Mouse (Mus musculus) c-Kit-negative CD71-positive TER-119-positive erythroid progenitor cells, embryonic 14.5 days (primary cell): ENCODE measurements around the gene Blm.

Experiments used
- DNase-seq: peaks from one replicate; pipeline ENCODE4 v3.0.0-alpha.2; 2013; ENCODE audit warnings: low read depth, low spot score

Blm gene

GRCm38 (mm10) chr7:80535009-80535744 lies at the start of gene Blm:
Gene Blm (minus strand): TSS chr7:80535119.
- peak; percentile 96 for DNase-seq

DNA sequence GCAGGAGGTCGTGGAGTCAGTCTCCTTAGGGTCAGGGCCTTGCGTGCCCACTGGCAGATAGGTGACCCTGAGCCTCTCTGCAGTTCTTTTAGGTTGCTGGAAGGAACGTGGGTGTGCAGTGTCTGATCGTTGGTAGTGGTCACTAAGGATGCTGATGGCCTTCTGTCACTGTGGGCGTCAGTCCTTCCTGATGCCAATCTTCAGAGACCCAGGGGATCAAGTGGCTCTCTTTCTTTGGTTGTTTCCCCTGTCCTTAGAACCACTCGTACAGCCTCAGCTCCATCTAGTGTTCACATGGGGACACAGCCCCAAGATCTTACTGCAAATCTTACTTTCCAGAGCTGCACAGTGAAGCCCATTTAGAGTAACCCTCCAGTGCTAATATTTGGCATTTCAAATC lies 49.1 kb upstream of the Blm start:
- peak; percentile 13 for DNase-seq

- DNase-seq: no peak
Observed at GRCm38 (mm10) chr7:80582821-80583451, 48.0 kb upstream of the Blm start.

DNA sequence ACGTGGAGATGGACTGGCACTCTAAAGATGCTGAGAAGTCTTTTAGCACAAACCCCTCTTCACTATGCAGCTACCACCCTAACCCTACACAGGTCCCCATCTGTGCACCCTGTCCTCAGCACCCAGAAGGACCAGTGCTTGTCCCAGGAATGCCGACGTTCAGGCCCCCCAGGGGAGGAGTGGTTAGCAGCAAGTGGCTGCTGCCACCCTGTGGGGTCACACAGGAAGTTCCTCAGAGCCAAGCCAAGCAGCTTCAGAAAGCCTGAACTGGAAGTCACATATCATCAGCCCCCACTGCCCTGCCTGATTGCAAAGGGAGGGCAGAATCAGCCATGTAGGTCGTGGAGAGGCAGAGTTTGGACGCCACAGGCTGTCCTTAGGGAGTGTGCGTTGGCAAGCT lies 45.4 kb upstream of the Blm start:
- no peak for DNase-seq

GRCm38 (mm10) chr7:80577417-80577980 lies 42.6 kb upstream of the Blm start:
- DNase-seq: no peak

- no peak for DNase-seq
Observed at GRCm38 (mm10) chr7:80576626-80577025, 41.7 kb upstream of the Blm start.

DNA sequence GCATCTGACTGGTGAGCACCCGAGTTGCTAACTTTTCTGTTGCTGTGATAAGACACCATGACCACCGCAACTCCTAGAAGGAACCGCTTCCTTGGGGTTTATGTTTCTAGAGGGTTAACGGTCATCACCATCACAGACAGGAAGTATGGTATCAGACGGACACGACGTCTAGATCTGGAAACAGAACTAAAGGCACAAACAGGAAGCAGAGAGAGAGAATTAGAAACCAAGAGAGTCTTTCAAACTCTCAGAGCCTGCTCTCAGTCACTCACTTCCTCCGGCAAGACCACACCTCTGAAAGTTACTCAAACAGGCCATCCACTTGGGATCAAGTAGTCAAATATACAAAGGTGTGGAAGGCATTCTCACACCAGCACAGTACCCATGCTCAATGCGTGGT lies 40.8 kb upstream of the Blm start:
- DNase-seq: no peak

DNA sequence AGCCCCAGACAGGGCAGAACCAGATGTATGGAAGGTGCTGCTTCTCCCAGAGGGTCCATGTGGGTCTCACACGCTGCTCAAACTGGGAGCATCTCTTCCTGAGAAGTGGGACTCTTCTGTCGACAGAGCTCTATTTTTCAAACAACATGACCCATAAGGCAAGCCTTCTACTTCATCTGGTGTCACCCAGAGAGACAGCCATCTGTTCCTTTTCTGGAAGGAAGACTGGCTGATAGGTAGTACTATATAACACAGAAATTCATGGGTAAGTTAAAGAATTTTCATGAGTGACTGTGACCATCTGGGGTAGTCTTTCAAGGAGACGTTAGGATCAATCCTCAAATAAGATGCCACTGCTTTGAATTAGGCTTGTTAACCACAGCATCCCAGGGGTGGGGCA lies 38.2 kb upstream of the Blm start:
- no peak for DNase-seq

DNA sequence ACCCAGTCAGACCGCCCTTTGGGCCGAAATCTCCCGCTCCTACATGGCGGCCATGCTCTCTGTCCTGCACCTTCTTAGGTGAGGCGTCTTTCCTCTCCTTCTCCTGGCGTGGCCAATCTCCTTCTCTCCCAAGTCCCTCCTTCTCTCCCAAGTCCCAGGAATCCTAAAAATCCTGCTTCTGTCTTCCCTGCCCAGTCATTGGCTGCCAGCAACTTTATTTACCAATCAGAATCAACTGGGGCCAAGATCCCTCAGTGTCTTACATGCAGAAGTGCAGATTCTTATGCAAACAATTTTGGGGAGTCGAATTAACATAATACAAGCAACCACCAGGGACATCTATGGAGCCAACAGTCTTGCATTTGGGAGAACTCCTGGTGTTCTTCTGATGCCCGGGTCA lies 33.1 kb upstream of the Blm start:
- DNase-seq: no peak

DNA sequence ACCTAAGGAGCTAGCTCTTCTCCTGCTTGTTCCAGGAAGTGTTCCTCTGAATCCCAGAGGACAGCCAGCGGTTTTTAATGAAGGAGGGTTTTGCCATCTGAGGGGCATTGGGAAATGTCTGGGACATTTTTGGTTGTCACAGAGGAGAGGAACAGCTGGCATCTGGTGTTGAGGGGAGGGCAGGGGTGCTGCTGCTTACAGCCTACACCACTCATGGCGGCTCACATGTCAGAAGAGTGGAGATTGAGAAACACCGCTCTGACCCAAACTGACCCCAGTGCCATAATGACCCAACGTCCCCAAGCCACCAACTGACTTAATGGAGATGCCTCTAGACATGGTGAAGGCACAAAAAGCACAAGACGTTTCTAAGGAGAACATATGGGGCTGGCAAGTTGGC lies 27.0 kb upstream of the Blm start:
- no peak for DNase-seq

GRCm38 (mm10) chr7:80561271-80561670 lies 26.4 kb upstream of the Blm start:
- DNase-seq: no peak

DNA sequence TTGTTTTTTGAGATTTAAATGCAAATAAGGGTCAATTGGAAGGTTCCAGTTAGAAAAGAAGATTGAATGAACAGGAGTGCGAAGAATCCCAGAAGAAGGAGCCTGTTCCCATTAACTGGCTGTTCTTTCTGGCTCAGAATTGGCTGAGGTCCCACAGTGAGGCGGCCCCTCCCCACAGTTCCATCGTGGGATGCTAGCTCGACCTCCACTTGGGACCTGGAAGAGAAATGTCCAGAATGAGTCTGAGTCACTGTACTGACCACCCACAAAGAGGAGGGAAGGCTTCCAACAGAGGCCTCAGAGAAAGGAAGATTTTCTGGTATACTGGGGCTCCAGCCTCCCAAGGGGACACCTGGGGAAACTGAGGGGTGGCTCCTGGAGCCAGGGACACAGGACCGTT lies 23.7 kb upstream of the Blm start:
- DNase-seq: no peak

DNA sequence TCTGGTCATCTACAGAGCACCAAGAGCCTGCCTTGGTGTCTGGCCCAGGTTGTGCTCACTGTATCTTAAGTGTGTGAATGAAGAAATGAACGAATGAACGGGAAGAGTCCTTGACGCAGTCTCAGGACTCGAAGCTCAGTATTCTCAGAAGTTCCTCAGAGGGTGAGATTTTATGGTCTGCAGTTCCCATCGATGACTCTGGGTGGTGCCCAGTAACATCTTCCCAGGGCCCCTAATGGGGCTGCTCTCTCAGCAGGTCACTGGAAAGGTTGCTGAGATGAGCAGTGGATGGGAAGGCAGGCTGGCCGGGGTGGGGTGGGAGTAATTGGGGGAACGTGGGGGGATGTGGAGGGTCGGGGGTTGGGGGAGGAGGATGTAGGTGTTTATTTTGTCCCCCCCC lies 23.2 kb upstream of the Blm start:
- no peak for DNase-seq

DNA sequence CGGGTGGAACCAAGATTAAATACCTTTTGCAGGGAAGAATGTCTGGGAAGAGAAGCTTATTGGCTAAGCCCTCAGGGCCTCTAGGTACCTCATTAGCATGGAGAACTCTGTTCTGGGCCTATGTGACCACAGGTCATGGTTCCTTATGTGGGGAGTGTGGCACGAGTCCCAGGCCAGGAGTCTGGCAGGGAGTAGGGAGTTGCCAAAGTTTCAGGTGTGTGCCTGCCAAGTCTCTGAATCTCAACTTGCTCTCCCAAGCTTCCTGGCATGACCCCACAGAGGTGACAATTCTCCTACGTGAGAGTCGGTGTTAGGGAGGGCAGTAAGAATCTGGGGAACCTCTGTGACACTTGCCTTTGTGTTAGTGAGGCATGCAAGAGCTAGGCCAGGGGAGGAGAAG lies 22.2 kb upstream of the Blm start:
- DNase-seq: no peak

GRCm38 (mm10) chr7:80556166-80556565 lies 21.2 kb upstream of the Blm start:
- DNase-seq: no peak

GRCm38 (mm10) chr7:80555146-80555545 lies 20.2 kb upstream of the Blm start:
- DNase-seq: no peak

- DNase-seq: no peak
Observed at GRCm38 (mm10) chr7:80554180-80555021, 19.5 kb upstream of the Blm start.

DNA sequence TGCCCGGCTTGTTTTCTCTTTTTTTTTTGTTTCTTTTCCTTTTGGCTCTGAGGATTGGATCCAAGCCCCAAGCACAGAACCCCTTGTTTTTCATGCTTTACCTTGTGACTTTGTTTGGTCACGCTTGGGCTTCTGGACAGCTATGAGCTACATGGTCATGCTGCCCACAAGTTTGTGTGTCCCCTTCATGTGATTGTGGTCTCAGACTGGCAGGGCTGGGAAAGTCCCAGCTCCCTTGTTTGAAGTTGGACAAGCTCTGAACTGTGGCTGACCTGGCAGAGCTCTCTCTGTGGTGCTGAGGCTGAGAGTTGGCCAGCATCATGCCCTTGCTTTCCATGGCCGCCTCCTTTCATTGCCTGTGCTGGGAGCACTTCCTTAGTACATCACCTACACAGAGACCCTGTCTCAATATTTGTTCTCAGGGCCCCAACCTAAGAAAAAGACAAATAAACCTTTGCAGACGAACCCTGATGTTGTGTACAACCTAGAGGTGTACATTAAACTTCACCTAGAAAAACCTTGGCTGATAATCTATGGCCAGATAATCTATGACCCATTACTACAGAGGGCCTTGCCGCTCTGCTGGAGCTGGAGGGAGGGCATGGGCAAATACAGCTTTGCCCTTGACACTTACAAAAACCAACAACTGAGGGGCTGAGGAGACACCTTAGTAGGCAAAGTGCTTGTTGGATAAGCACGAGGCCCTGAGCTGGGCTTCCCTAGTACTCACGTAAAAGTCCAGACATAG lies 13.8 kb upstream of the Blm start:
- DNase-seq: no peak

DNA sequence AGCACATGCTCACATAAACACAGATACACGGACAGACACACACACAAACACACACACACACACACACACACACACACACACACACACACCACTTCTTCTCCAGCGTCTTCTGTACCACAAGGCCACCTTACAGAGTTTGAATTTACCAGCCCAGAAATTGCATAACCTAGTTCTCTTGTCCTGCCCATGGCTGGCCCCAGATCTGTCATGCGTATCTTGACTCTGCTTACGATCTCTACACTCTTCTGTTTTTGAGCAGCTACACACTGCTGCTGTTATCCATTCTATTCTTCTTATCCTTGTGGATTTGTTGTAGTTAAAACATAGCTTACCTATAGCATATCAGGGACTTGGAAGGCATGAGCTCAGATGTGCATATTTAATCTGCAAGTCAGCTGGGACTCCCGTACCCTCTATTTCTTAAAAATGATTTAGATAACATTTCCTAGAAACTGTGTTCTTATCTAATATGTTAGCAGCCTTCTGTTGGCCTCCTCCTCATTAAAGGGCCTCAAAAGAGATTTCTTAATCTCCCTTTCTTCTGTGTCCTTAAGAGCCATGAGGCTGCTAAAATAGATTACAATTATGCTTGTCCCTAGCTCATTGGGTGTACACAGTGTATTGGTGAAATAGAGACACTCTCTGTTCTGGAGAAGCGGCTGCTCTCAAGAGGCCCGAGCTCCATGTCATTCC lies 7.4 kb upstream of the Blm start:
- DNase-seq: peak; percentile 49

DNA sequence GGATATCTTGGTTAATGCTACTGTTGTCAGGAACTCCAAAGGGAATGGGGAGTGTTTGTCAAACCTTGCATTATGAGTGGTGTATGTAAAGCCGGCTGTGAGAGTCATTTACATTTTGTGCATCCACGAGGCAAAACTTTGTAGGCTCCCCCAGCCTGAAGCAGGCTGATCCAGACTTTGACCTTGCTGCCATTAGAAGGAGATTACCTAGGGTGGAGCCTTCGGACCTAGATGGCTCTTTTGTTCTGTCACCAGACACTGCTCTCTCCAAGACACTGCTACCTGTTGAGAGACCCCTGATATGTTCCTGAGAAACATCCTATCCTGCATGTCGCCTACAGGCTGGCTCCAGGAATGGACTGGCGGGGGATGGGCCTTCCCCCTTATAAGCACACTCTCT lies 4.7 kb upstream of the Blm start:
- DNase-seq: no peak
